Mouse (Mus musculus) common myeloid progenitor, adult 5-6 weeks (primary cell): Measurements from ENCODE around the gene Rapgef3. TPM values are rescaled to one million over a fixed set of nuclear protein-coding genes. Genes with fewer than 3 reads are reported as not detected.

Experiments
- ATAC-seq: replicated peaks from 2 replicates; pipeline ENCODE4 v1.8.0; 2016; ENCODE audit warnings: low read depth, mild to moderate bottlenecking, moderate TSS enrichment, inconsistent platforms; ENCODE audit not compliant: poor library complexity, severe bottlenecking
- total RNA-seq: library from RNA; stranded (forward); fragments of 200-1000, 187-1606 nt; gene quantifications from 2 replicates; pipeline ENCODE4 v1.2.3, GENCODE M21; 2017

Rapgef3 gene
- 6.1 and 7.5 TPM in 2 replicates for total RNA-seq

- ATAC-seq: peak; percentile 91
These were observed at the start of gene Rapgef3 for GRCm38 (mm10) chr15:97767280-97768186. Gene Rapgef3, minus strand, starts transcription at chr15:97767972.

GRCm38 (mm10) chr15:97816199-97816994 is 48.6 kb upstream of the Rapgef3 start:
- ATAC-seq: peak; percentile 54

- no peak for ATAC-seq
These were observed 47.5 kb upstream of the Rapgef3 start for GRCm38 (mm10) chr15:97815254-97815653.

GRCm38 (mm10) chr15:97814703-97815102 is 46.9 kb upstream of the Rapgef3 start:
- no peak for ATAC-seq

- no peak for ATAC-seq
These were observed 45.9 kb upstream of the Rapgef3 start for GRCm38 (mm10) chr15:97813452-97814204.

- ATAC-seq: no peak
These were observed 45.1 kb upstream of the Rapgef3 start for GRCm38 (mm10) chr15:97812875-97813274.

- no peak for ATAC-seq
These were observed 44.4 kb upstream of the Rapgef3 start for GRCm38 (mm10) chr15:97812126-97812525.

GRCm38 (mm10) chr15:97811307-97811706 is 43.5 kb upstream of the Rapgef3 start:
- ATAC-seq: no peak

GRCm38 (mm10) chr15:97810399-97810798 is 42.6 kb upstream of the Rapgef3 start:
- ATAC-seq: no peak

- peak; percentile 36; the same call in 1 of the 2 replicates for ATAC-seq
These were observed 42.2 kb upstream of the Rapgef3 start for GRCm38 (mm10) chr15:97809942-97810341.

- ATAC-seq: no peak
These were observed 41.4 kb upstream of the Rapgef3 start for GRCm38 (mm10) chr15:97809206-97809605.

- no peak for ATAC-seq
These were observed 40.8 kb upstream of the Rapgef3 start for GRCm38 (mm10) chr15:97808532-97808931.

GRCm38 (mm10) chr15:97807867-97808266 is 40.1 kb upstream of the Rapgef3 start:
- no peak for ATAC-seq

- ATAC-seq: no peak
These were observed 34.8 kb upstream of the Rapgef3 start for GRCm38 (mm10) chr15:97802575-97802974.

- no peak for ATAC-seq
These were observed 34.0 kb upstream of the Rapgef3 start for GRCm38 (mm10) chr15:97801811-97802210.

- ATAC-seq: no peak
These were observed 33.1 kb upstream of the Rapgef3 start for GRCm38 (mm10) chr15:97800853-97801252.

GRCm38 (mm10) chr15:97799446-97799845 is 31.7 kb upstream of the Rapgef3 start:
- no peak for ATAC-seq

- ATAC-seq: no peak
These were observed 30.4 kb upstream of the Rapgef3 start for GRCm38 (mm10) chr15:97798134-97798533.

- no peak for ATAC-seq
These were observed 29.0 kb upstream of the Rapgef3 start for GRCm38 (mm10) chr15:97796674-97797310.
